Mouse (Mus musculus) CH12F3 (cell line): ENCODE data around the gene Gimap1.

ENCODE experiments used
- in situ Hi-C: fragments of 300-500 bp; cut with MboI; formaldehyde crosslinking; loops from 2 replicates; pipeline ENCODE4 v1.14.3; 2020; ENCODE audit warnings: low sequenced_read_pairs

Gimap1 gene

GRCm38 (mm10) chr6:48737688-48738087 lies 1.2 kb upstream of the Gimap1 start:
- in situ Hi-C loops, result no loop called here

- in situ Hi-C loops, result no loop called here
Measured at GRCm38 (mm10) chr6:48739780-48740055, 864 bp downstream of the Gimap1 start.

GRCm38 (mm10) chr6:48740501-48741169 lies 1.8 kb downstream of the Gimap1 start:
- in situ Hi-C loops, result no loop called here

GRCm38 (mm10) chr6:48741273-48741672 lies 2.4 kb downstream of the Gimap1 start:
- in situ Hi-C loops, result no loop called here

- in situ Hi-C loops, result no loop called here
Measured at GRCm38 (mm10) chr6:48741711-48742206, 2.9 kb downstream of the Gimap1 start.

- in situ Hi-C loops, result no loop called here
Measured at GRCm38 (mm10) chr6:48742422-48743351, 3.8 kb downstream of the Gimap1 start.

GRCm38 (mm10) chr6:48745490-48745889 lies 6.6 kb downstream of the Gimap1 start:
- in situ Hi-C loops, result no loop called here

- in situ Hi-C loops, result no loop called here
Measured at GRCm38 (mm10) chr6:48745959-48746889, 7.4 kb downstream of the Gimap1 start, which contains the start of gene Gimap5. TSS of gene Gimap5 (plus strand) at chr6:48746197.

- in situ Hi-C loops, result no loop called here
Measured at GRCm38 (mm10) chr6:48747091-48747966, 8.5 kb downstream of the Gimap1 start.

- in situ Hi-C loops, result no loop called here
Measured at GRCm38 (mm10) chr6:48763567-48764270, 24.9 kb downstream of the Gimap1 start.

GRCm38 (mm10) chr6:48764496-48764895 lies 25.6 kb downstream of the Gimap1 start:
- in situ Hi-C loops, result no loop called here

GRCm38 (mm10) chr6:48768178-48768869 lies 29.5 kb downstream of the Gimap1 start:
- in situ Hi-C loops, result loop anchor here (5.0 kb wide), 1 partner anchor 121 kb away; the partner anchor contains the start of gene Gimap8

- in situ Hi-C loops, result loop anchor here (5.0 kb wide), 1 partner anchor 122 kb away; the partner anchor contains the start of gene Gimap8
Measured at GRCm38 (mm10) chr6:48768933-48769332, 30.1 kb downstream of the Gimap1 start.

GRCm38 (mm10) chr6:48770696-48771095 lies 31.8 kb downstream of the Gimap1 start, which contains the start of gene Gimap3:
TSS of gene Gimap3 (minus strand) at chr6:48770851.
- in situ Hi-C loops, result no loop called here

GRCm38 (mm10) chr6:48772030-48772429 lies 33.2 kb downstream of the Gimap1 start:
- in situ Hi-C loops, result no loop called here

GRCm38 (mm10) chr6:48784406-48784805 lies 45.6 kb downstream of the Gimap1 start:
- in situ Hi-C loops, result no loop called here

- in situ Hi-C loops, result no loop called here
Measured at GRCm38 (mm10) chr6:48785189-48785588, 46.3 kb downstream of the Gimap1 start.

- in situ Hi-C loops, result no loop called here
Measured at GRCm38 (mm10) chr6:48785601-48786000, 46.7 kb downstream of the Gimap1 start.
